In the genomic region with DNA sequence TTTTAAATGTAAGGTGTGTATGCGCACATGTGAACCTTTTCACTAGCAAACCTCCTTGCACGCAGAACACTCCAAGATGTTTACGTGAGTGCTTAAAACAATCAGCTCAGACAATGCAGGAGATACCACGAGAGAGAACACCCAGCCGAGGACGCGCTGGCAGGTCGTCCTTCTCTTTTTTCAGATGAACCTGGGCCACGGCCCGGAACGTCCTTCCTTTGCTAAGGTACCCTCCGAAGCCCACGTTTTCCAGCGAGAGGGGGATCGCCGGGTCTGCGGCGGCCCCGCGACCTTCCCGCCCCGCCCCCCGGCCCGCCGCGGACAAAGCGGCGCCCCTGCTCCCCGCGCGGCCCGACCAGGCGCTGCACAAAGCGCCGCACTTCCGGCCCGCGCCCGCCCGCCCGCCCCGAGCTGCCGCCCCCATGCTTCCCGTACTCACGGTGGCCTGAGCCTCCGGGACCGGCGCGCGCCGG, we compare ENCODE assay signal across 8 mouse cellular contexts. TPM values are rescaled to one million over a fixed set of nuclear protein-coding genes. Genes with fewer than 3 reads are reported as not detected.
A peak's percentile ranks its signal among the peaks of the same experiment; 100 is the strongest.
DNase-seq lines count a peak whose midpoint lies in the region; ATAC-seq and TF ChIP-seq lines count a peak whose summit lies in the region.

No protein-coding gene starts in this region.

- no peak for TF ChIP-seq POLR2A in myocyte (IDR thresholded peaks at IDR 0.05; ENCODE audit: insufficient read length, low read depth)

- H3K4me2 ChIP-seq in embryonic facial prominence, embryonic 14.5 days (ENCODE audit: low read depth, low read length): peak overlapping the region; percentile 96
- H3K4me2 ChIP-seq in liver, embryonic 11.5 days: peak overlapping the region; percentile 96
- H3K4me2 ChIP-seq in myocyte (ENCODE audit: low read depth): peak overlapping the region; percentile 91

- peak; percentile 91 for ATAC-seq in embryonic facial prominence, embryonic 14.5 days (ENCODE audit: low read depth)
- peak; percentile 88 for ATAC-seq in liver, embryonic 11.5 days (replicated peaks; ENCODE audit: low FRiP score)

- peak overlapping the region; percentile 97 for H3K9ac ChIP-seq in embryonic facial prominence, embryonic 14.5 days (ENCODE audit: low read depth, low read length)
- H3K9ac ChIP-seq in liver, embryonic 11.5 days (ENCODE audit: low read depth, low read length): peak overlapping the region; percentile 93

- peak overlapping the region; percentile 84 for H3K4me3 ChIP-seq in embryonic facial prominence, embryonic 14.5 days (ENCODE audit: low read depth, low read length)
- peak overlapping the region; percentile 77 for H3K4me3 ChIP-seq in hindbrain, embryonic 10.5 days
- H3K4me3 ChIP-seq in liver, embryonic 11.5 days (ENCODE audit: low read depth, low read length): peak overlapping the region; percentile 79
- peak overlapping the region; percentile 84 for H3K4me3 ChIP-seq in myocyte

- H3K36me3 ChIP-seq in embryonic facial prominence, embryonic 14.5 days (ENCODE audit: control insufficient read depth, insufficient read depth, low read length): no peaks in the 10 kb centered on the region
- H3K36me3 ChIP-seq in hindbrain, embryonic 10.5 days: peaks cover 9% of the 10 kb centered on the region
- 0 out of 2 replicates have a peak, but pooled peaks cover under 1% of the 10 kb centered on the region for H3K36me3 ChIP-seq in liver, embryonic 11.5 days (ENCODE audit: control insufficient read depth, insufficient read depth, low read length)
- H3K36me3 ChIP-seq in myocyte (ENCODE audit: control insufficient read depth, insufficient read depth): no peaks in the 10 kb centered on the region

- H3K4me1 ChIP-seq in embryonic facial prominence, embryonic 14.5 days (ENCODE audit: control insufficient read depth, insufficient read depth, low read length): peaks cover 18% of the 10 kb centered on the region; the same call in 1 of the 2 replicates
- peaks cover 37% of the 10 kb centered on the region for H3K4me1 ChIP-seq in hindbrain, embryonic 10.5 days (replicated peaks)
- peaks cover 29% of the 10 kb centered on the region for H3K4me1 ChIP-seq in liver, embryonic 11.5 days (replicated peaks; ENCODE audit: control insufficient read depth, insufficient read depth, low read length)

- H3ac ChIP-seq in myocyte (ENCODE audit: control insufficient read depth, insufficient read length): peak overlapping the region; percentile 68

- H3K79me2 ChIP-seq in myocyte (ENCODE audit: control insufficient read depth, insufficient read depth): peaks cover 51% of the 10 kb centered on the region

- DNase-seq in layer of hippocampus, adult 18-20 months (ENCODE audit: low spot score in 2 of 2): peak; percentile 18 to 48
- no peak for DNase-seq in layer of hippocampus, adult 11-12 months (ENCODE audit: low spot score)
- peak; percentile 62 for DNase-seq in T-cell, adult 2 months (ENCODE audit: low spot score)
- peak; percentile 75 for DNase-seq in embryonic facial prominence, embryonic 14.5 days (ENCODE audit: low spot score)
- DNase-seq in hindbrain, embryonic 10.5 days (ENCODE audit: low spot score): peak; percentile 78
- no peak for DNase-seq in liver, embryonic 11.5 days (ENCODE audit: low spot score)
- peak; percentile 82 for DNase-seq in thymus, postnatal 4 days

- no peaks in the 10 kb centered on the region for H3K27me3 ChIP-seq in embryonic facial prominence, embryonic 14.5 days (replicated peaks; ENCODE audit: control insufficient read depth, insufficient read depth, low read length)
- no peaks in the 10 kb centered on the region for H3K27me3 ChIP-seq in hindbrain, embryonic 10.5 days (ENCODE audit: insufficient read depth, poor library complexity, severe bottlenecking)
- no peaks in the 10 kb centered on the region for H3K27me3 ChIP-seq in liver, embryonic 11.5 days (replicated peaks; ENCODE audit: control insufficient read depth, insufficient read depth, low read length)
- H3K27me3 ChIP-seq in myocyte (ENCODE audit: control insufficient read depth, insufficient read depth, insufficient read length): no peaks in the 10 kb centered on the region

- no peaks in the 10 kb centered on the region for H3K9me3 ChIP-seq in embryonic facial prominence, embryonic 14.5 days (ENCODE audit: control insufficient read depth, low read length)
- no peaks in the 10 kb centered on the region for H3K9me3 ChIP-seq in hindbrain, embryonic 10.5 days
- no peaks in the 10 kb centered on the region for H3K9me3 ChIP-seq in liver, embryonic 11.5 days (ENCODE audit: control insufficient read depth, low read length)

- WGBS in embryonic facial prominence, embryonic 14.5 days: 1% methylated on average over 20 of the region's 51 CpGs
- under 1% methylated on average over 51 of the region's 51 CpGs for WGBS in hindbrain, embryonic 10.5 days
- under 1% methylated on average over 40 of the region's 51 CpGs for WGBS in liver, embryonic 11.5 days

- H3K27ac ChIP-seq in embryonic facial prominence, embryonic 14.5 days (replicated peaks; ENCODE audit: low read depth, low read length): peak overlapping the region; percentile 98
- peak overlapping the region; percentile 98 for H3K27ac ChIP-seq in hindbrain, embryonic 10.5 days
- H3K27ac ChIP-seq in liver, embryonic 11.5 days (ENCODE audit: low read depth, low read length): peak overlapping the region; percentile 93

TF ChIP-seq in myocyte, 11 proteins besides CTCF, POLR2A, EP300 and RAD21:
- no peak for TF ChIP-seq CEBPB (IDR thresholded peaks at IDR 0.05; ENCODE audit: insufficient read depth, poor library complexity, severe bottlenecking)
- TF ChIP-seq SRF (IDR thresholded peaks at IDR 0.05; ENCODE audit: control insufficient read depth, insufficient read length, low read depth): no peak
- TF ChIP-seq MYOD1 (IDR thresholded peaks at IDR 0.05; ENCODE audit: control insufficient read depth in 1 of 3, insufficient read length in 2 of 3, low read depth in 2 of 3): no peak
- TF ChIP-seq MYOG (IDR thresholded peaks at IDR 0.05; ENCODE audit: control insufficient read depth in 1 of 3, insufficient read depth in 1 of 3, insufficient read length in 2 of 3, low read depth in 2 of 3): no peak
- TF ChIP-seq E2F4 (IDR thresholded peaks at IDR 0.05; ENCODE audit: insufficient read depth): no peak
- no peak for TF ChIP-seq USF1 (IDR thresholded peaks at IDR 0.05; ENCODE audit: low read depth)
- TF ChIP-seq REST (IDR thresholded peaks at IDR 0.05; ENCODE audit: insufficient read depth, insufficient read length): no peak
- no peak for TF ChIP-seq TCF3 (IDR thresholded peaks at IDR 0.05; ENCODE audit: insufficient read length, low read depth)
- TF ChIP-seq MAX (IDR thresholded peaks at IDR 0.05; ENCODE audit: low read depth): no peak
- no peak for TF ChIP-seq POLR2AphosphoS2 (IDR thresholded peaks at IDR 0.05; ENCODE audit: insufficient read length, low read depth)
- no peak for TF ChIP-seq TCF12 (IDR thresholded peaks at IDR 0.05; ENCODE audit: insufficient read depth, poor library complexity, severe bottlenecking)

RNA-seq across cellular contexts. Expression of gene Fam168b, which starts 0.4 kb away (rescaled TPM):
- total RNA-seq in layer of hippocampus, adult 18-20 months (2021): 100 to 1,000 TPM; 227 to 236 TPM
- 68.1 and 75.1 TPM in 2 replicates for polyA plus RNA-seq in embryonic facial prominence, embryonic 14.5 days (2014; fragmentation: Nextera tagmentation; extraction: Ambion mirVana)
- 119 and 142 TPM in 2 replicates for polyA plus RNA-seq in hindbrain, embryonic 10.5 days (2016; fragmentation: Nextera tagmentation; extraction: Ambion mirVana)
- polyA plus RNA-seq in liver, embryonic 11.5 days (2014; fragmentation: Nextera tagmentation; extraction: Ambion mirVana): 54.5 and 56.3 TPM in 2 replicates
- polyA plus RNA-seq in myocyte (2012; fragmentation: generic; extraction: Trizol): 37.7 TPM

RNA-seq across cellular contexts. Expression of gene Plekhb2, which starts 7.4 kb away (rescaled TPM):
- total RNA-seq in layer of hippocampus, adult 18-20 months (2021): 100 to 1,000 TPM; 214 to 227 TPM
- polyA plus RNA-seq in embryonic facial prominence, embryonic 14.5 days (2014; fragmentation: Nextera tagmentation; extraction: Ambion mirVana): 18.3 and 18.6 TPM in 2 replicates
- polyA plus RNA-seq in hindbrain, embryonic 10.5 days (2016; fragmentation: Nextera tagmentation; extraction: Ambion mirVana): 45.6 and 57.9 TPM in 2 replicates
- 18.0 and 19.5 TPM in 2 replicates for polyA plus RNA-seq in liver, embryonic 11.5 days (2014; fragmentation: Nextera tagmentation; extraction: Ambion mirVana)
- polyA plus RNA-seq in myocyte (2012; fragmentation: generic; extraction: Trizol): 66.2 TPM

Comparison
In these comparisons a context has a peak if more than half of its experiments do, and no peak if none do; other contexts are left out.
1. DNase-seq: peak in layer of hippocampus, adult 18-20 months (2 of 2), T-cell, adult 2 months (single experiment), embryonic facial prominence, embryonic 14.5 days (single experiment), hindbrain, embryonic 10.5 days (single experiment) and thymus, postnatal 4 days (single experiment); none in layer of hippocampus, adult 11-12 months (single experiment) and liver, embryonic 11.5 days (single experiment).
2. Peak in every context shown above with its lines, with median percentiles within 50 percentile points of each other: H3K27ac ChIP-seq, H3K4me2 ChIP-seq and H3K4me3 ChIP-seq.